Mouse (Mus musculus): ENCODE measurements around the gene Lats1.
A peak's percentile ranks its signal among the peaks of the same experiment; 100 is the strongest.

Lats1 gene

DNA sequence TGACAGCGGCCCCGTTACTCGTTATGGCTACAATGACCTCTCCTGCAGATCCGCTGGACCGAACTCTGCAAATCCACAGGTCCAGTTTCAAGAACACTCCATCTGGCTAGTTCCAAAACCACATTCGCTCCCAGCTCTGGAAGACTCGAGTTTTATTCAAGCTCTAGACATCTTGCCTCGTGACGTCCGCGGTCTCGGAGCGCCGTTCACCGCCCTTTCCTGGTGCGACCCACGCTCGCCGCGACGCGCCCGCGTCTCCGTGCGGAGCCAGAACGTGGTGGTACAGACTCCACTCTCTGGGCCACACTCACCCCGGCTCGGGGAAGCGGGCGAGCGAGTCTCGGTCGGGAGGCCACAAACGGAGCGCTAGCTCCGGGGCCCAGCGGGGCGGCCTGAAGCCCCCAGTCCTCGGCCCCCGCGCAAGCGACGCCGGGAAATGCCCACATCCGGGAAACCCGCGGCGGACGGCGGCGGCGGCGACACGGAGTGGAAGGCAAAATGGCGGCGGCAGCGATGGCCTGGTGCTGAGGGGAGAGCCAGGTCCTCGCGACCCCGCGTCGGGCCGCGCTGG lies at the start of gene Lats1, which contains the start of gene Pcmt1:
Lats1 (plus strand) TSS at position 484 of the 571 bp plus-strand sequence.
Pcmt1 (minus strand) TSS at position 406 of the 571 bp plus-strand sequence.
- peak; percentile 73 to 74 for DNase-seq (ENCODE audit: low spot score in 2 of 2)

DNA sequence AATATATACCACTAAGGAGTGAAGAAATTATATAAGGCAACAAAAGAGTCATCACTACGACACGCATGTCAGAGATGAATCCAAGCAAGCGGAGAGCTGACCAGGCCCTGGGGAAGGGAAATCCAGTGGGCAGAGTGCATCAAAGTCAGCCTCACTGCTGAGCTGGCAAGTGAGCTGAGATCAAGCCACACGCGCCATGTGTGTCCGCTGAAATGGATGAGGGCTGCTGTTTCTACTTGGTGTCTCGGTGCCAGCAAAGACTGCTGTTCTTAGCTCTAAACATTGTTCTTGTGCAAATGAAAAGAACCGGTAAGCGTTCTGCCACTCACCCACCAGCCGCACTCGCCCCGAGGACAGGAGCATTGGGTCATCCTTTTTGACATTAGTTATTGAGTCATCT lies 40.6 kb upstream of the Lats1 start:
- DNase-seq (ENCODE audit: low spot score in 2 of 2) = no peak

DNA sequence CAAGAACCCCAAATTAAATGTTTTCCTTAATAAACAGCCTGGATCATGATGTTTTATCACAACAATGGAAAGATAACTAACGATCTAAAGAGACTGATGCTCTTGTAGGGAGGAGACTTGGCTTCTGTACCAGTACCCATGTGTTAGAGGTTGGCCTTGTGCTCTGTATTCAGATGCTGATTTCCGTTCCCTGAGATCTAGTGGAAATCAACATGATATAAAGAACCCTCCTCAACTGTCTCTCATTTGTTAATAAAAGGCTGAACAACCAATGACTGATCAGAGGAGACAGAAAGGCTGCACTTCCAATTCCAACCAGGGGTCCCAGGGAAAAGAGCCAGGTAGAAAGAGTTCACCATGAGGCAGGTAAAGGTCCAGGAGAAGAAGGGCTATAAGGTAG lies 35.1 kb upstream of the Lats1 start:
- no peak for DNase-seq (ENCODE audit: low spot score in 2 of 2)

DNA sequence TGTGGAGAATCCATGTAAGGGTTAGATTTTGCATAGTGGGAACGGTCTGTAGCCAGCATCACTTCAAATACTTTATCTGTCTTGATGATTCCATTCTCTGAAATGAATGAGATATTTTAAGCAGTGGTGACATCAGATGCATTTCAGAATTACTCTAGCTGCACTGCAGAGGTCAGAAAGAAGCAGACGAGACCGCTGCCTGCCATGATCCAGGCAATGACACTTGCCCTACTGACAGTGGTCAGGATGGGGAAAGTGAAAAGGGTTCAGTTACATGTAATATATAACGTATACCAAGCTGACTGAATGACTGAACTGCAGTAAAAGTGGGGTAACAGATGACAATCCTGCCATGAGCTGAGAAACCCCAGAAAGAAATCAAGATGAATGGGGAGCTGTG lies 32.0 kb upstream of the Lats1 start:
- DNase-seq (ENCODE audit: low spot score in 2 of 2) = no peak

DNA sequence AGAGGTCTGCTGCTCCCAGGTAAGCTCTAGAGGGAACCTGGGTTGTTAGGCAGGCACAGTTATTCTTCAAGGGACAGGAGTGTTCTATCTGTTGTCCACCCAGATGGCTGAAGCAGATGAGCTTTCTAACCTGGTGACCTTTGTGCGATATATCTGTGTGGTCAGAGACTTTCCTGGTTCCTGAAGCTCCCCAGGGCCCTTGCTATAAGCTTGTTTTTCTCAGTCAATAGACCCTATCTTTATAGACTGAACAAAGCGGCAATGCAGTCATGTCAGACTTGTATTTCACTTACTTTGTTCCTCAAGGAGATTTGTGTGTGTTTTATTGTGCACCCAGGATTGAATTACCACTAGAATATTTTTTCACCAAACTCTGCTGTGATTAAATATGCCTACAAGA lies 30.0 kb upstream of the Lats1 start:
- no peak for DNase-seq (ENCODE audit: low spot score in 2 of 2)

DNA sequence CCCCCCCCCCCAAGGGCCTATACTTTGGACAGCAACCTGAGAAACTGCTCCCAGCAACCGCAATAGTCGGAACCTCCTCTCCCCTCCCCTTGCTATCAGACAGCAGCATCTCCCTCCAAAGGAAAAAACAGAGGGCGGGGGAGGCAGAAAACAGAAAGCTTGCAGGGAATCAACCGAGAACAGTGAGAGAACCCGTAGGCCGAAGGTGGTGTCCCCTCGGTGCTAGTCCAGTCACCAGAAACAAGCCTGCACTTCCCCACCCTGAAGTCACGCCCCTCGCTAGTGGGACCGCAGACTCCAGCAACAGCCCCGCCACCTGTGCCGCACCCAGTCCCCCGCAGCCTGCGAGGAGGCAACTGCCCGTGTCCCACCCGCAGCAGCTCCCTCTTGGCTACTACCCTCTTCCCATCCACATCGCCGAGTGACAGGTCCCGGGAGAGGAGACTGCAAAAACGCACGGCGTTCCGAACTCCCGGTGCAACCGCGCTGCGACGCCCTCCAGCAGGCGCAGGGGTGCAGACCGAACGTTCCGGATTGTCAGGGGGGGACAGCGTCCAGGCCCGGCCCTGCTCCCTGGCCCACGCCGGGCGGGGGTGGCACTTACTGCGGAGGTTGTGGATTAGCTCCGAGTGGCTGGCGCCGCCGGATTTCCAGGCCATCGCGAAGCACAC lies 18.4 kb upstream of the Lats1 start:
- no peak for DNase-seq (ENCODE audit: low spot score in 2 of 2)

DNA sequence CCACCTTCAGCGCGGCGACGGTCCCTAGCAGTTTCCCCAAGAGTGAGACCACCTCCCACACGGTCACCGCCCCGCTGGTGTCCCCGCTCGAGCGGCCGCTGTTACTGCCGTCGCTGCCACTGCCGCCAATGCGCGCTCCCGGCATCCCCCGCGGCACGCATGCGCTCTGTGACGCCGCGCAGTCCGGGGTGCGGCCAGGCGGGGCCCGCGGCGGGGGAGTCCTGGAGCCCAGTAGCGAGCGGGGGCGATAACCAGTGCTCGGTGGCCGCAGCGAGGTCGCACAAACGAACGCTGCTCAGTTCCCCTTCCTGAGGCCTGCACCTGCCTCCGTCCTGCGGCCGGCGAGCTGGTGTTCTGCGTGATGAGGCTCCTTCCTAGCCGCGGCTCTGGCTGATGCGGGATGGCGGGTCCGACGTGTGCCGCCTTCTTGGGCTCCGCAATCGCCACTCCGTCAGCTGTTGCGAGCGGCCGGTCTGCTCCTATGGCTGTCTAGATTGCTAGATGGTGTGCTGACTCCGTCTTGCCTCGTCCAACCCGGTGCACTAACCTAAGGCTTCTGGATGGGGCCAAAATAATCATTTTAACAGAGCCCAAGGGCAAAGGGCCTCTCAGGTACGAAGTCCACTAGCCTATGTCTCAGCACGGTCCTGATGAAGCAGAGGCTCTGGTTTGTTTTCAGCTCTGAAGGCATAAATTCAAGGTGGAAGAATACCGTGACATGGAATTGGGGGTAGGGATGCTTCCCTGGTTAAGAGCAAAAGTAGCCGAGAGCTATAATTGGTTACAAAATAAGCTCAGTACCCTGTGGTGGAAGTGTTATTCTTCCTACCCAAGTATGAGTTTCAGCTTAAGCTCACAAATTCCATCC lies 17.6 kb upstream of the Lats1 start:
- peak; percentile 82 to 90 for DNase-seq (ENCODE audit: low spot score in 2 of 2)

DNA sequence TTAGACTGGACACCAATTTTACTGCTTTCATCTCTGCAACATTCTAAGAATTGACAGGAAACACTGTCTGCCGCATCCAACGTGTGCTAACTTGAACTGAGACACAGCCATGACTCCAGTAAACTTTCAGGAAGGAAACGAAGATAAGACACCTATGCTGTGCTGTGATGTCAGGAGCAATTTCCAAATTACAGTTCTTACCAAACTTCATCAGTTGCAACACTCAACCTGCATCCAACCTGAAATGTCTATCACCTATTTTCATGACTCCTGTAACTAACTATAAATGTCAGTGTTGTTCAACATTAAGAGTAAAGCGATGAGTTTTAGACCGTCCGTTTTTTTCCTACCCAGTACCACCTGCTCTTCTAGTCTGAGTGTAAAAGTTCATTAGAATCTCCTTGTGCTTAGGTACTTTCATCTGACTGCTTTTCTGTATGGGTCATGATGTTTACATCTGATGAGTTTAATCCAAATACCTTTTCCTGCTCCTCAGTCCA lies 16.9 kb upstream of the Lats1 start:
- DNase-seq (ENCODE audit: low spot score in 2 of 2) = no peak

DNA sequence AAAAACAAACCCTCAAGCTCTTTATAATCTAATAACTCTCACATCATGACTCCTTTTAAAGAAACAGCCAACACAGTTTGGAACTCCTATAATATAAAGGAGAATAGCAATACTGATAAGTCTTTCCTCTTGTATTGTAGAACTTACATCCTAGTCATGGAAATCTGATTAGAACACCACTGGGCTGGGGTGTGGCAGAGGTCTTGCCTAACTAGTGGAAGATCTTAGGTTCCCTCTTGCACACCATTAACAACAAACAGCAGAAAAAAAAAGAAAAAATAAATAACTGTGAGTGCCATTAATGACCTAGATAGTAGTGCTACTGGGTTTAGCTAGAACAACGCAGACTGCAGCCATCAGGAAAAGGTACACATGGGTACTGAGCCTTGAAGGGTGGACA lies 16.1 kb upstream of the Lats1 start:
- no peak for DNase-seq (ENCODE audit: low spot score in 2 of 2)

DNA sequence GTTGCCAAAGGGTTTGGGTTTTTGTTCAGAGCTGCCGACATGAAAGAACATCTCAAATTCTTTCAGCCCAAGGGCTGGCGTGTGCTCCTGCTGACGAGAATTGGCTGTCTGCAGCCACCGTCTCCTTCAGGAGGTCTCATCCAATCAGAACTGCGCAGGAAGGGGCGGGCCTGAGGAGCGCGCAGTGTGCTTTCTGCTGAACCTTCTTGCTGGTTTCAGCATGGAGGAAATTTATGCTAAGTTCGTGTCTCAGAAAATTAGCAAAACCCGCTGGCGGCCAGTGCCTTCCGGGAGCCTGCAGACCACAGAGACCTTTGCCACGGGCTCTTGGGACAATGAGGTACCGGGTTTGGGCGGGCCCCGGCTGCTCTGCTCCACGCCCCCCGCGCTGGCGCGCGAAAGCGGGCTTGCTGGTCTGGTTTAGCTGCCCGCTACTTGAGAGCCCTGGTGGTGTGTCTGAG lies 13.6 kb upstream of the Lats1 start, which contains the start of gene Nup43:
Nup43 (plus strand) TSS at position 162 of the 461 bp plus-strand sequence.
- peak; percentile 74 to 84 for DNase-seq (ENCODE audit: low spot score in 2 of 2)

DNA sequence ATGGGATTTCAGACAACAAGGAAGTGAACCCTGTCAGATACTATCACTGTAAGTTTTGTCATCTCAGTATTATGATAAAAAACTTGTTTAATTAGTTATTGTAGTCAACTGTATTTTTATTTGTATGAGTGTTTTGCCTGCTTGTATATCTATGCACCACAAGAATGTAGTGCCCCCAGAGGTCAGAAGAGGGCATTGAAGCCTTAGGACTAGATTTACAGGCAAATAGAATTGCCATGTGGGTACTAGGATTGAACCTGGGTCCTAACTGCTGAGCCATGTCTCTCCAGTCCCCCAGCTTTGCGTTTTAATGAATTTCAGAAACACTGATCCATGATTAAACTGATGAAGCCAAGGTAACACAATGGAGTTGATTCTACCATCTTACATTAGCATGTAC lies 7.3 kb upstream of the Lats1 start:
- no peak for DNase-seq (ENCODE audit: low spot score in 2 of 2)

DNA sequence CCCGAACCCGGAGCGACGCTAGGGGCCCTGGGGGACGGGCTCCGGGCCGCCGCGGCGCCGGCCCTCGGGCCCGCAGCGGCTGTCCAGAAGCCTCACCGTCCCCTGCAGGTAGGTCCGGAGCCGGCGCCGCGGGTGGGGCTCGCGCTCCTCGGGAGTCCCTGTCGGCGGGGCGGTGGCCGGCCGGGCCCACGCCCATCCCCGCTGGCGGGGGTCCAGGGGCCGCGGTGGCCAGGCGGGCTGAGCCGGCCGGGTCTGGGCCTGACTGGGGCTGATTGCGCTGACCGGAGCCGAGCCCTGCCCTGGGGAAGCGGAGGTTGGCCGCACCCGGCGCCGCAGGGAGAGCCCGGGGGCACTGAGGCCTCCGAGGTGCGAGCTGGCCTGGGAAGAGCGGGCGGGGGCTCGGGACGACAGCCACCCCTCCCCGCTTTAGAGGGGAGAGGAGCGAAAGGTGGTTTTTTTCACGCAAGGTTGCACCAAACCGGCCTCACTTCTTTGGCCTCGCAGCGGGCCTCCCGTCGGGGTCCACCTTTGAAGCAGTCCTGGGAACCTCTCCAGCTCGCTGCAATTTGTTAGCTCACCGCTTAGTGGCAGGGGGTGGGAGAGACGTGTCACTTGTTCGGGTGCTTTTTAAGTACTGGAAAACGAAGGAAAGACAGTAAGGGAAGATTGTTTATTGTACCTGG lies 470 bp downstream of the Lats1 start:
- DNase-seq (ENCODE audit: low spot score in 2 of 2) = peak; percentile 19 to 28

DNA sequence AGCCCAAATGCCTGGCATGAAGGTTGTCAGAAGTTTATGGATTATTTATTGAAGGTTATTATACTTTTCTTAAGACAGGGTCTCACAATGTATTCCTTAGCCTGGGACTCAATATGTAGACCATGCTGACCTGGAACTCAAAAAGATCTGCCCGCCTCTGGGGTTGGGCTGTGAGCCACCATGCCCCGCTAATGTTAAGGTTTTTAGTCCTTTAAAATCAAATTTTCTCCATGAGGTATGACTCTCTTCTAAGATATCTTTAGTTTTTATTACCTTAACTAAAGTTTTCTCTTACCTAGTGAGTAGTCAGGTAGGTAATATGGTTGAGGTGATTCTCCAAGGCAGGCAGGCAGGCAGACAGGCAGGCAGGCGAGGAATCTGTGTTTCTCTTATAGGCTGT lies 1.2 kb downstream of the Lats1 start:
- no peak for DNase-seq (ENCODE audit: low spot score in 2 of 2)

DNA sequence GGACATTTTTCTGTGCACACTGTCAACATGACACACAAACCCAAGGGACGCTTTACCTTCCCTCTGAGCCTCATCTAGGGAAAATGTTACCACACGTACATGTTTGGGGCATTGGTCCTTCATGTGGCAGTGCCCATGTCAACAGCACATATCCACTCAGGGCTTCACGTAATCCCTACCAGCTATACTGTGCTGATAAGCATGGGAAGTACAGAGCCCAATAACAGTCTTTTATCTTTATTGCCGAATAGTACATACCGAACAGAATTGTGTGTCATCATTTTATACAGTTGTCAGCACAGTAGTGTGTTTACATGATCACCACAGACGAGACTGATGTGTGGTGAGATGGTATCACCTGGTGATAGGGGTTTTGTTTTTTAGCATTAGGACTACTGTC lies 5.9 kb downstream of the Lats1 start:
- DNase-seq (ENCODE audit: low spot score in 2 of 2) = no peak

DNA sequence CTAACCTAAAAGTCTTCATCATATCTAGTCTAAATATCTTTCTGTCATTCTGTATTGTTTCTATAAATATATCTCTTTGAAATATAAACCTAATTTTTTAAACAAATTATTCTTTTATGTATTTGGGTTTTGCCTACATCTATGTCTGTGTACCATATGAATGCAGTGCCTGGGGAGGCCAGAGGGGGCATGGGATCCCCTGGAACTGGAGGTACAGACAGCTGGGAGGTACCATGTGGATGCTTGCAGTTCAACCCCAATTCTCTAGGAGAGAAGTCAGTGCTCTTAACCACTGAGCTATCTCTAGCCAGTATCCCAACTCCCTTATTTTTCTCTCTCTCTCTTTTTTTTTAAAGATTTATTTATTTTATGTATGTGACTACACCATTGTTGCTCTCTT lies 14.3 kb downstream of the Lats1 start:
- no peak for DNase-seq (ENCODE audit: low spot score in 2 of 2)

DNA sequence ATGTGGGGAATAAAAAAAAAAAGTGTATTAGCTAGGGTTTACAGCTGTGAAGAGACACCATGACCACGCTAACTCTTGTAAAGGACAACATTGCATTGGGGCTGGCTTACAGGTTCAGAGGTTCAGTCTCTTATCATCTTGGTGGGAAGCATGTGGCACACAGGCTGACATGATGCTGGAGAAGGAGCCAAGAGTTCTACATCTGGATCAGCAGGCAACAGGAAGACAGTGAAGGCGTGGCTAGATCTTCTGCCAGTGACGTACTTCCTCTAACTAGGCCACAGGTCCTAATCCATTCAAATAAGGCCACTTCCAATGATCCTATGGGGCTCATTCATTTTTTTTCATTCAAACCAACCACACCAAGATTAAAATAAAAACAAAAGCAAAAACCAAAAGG lies 19.1 kb downstream of the Lats1 start:
- DNase-seq (ENCODE audit: low spot score in 2 of 2) = no peak

DNA sequence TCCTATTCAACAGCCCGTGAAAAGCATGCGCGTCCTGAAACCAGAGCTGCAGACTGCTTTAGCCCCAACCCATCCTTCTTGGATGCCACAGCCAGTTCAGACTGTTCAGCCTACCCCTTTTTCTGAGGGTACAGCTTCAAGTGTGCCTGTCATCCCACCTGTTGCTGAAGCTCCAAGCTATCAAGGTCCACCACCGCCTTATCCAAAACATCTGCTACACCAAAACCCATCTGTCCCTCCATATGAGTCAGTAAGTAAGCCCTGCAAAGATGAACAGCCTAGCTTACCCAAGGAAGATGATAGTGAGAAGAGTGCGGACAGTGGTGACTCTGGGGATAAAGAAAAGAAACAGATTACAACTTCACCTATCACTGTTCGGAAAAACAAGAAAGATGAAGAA lies 21.6 kb downstream of the Lats1 start:
- DNase-seq (ENCODE audit: low spot score in 2 of 2) = no peak

DNA sequence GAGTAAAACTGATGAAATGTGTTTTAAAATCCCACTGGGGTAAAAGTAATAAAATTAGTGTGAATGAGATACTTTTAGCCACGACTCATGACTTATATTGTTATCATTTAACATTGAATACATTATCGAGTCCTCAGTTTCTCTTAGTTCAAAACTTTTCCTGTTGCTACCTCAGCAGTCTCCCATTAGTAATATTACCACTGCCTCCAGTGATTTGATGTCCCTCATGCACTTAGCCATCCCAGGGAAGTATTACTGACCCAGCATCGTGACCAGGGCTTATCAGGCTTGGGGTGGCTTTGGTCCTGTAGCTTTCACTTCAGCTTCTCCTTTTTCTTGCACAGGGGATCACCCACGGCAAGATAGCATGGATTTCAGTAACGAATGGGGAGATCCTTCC lies 29.1 kb downstream of the Lats1 start:
- DNase-seq (ENCODE audit: low spot score in 2 of 2) = no peak

DNA sequence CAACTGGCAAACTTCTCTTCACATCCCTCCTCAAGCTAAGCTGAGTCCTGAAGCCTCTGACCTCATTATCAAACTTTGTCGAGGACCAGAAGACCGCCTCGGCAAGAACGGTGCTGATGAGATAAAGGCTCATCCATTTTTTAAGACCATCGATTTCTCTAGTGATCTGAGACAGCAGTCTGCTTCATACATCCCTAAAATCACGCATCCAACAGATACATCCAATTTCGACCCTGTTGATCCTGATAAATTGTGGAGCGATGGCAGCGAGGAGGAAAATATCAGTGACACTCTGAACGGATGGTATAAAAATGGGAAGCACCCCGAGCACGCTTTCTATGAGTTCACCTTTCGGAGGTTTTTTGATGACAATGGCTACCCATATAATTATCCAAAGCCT lies 31.5 kb downstream of the Lats1 start:
- DNase-seq (ENCODE audit: low spot score in 2 of 2) = no peak

DNA sequence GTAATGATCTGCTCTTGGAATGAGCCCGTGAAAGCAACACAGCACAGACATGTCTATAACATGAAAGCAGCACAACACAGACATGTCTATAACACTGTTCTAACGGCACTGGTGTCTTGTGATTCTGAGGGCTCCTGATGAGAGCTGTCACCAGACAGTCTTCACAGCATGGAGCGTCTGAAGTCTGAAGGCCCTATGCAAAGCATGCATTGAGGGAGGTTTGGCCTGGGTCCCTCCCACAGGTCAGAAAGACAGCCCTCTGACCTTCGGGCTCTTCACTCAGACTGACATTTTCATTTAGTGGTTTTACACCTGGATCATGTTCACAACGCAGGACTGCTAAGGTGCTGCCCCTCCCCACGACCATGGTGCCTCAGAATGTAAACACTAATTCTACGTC lies 34.0 kb downstream of the Lats1 start:
- no peak for DNase-seq (ENCODE audit: low spot score in 2 of 2)

DNA sequence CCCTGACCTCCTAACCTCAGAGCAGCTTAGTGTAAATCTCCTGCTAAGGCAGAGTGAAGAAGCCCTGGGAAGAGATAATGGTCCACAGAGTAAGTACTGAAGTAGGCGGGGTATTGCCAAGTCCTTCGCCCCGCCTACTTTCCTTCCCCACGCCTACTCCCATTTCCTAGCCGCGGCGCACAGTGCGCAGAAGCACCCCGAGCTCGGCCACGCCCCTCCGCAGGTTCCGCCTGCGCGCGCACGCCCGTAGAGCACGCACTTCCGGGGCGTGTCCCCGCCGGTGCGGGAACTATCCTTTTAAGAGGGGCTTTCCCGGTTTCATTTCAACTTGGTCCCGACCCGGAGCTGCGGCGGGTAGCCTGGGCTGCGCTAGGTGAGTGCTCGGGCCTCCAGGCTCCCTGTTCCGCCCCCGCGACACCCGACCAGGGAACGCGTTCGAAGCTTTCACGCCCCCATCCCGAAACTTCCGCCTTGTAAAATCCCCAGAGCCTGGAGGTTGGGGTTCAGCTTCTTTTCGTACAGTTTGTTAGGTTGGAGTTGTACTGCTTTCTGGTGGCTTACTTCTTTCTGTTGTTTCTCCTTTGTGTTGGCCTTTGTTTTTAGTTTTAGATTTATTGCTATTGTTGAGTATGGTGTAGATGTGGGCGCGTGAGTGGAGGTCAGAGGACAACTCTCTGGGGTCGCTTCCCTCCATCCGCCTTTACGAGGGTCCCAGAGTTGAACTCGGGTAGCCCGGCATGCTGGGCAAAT lies 44.9 kb downstream of the Lats1 start, which contains the start of gene Katna1:
Katna1 (plus strand) TSS at position 250 of the 750 bp plus-strand sequence.
- peak; percentile 74 to 78 for DNase-seq (ENCODE audit: low spot score in 2 of 2)

All from frontal cortex, postnatal 25 days (tissue).